Mouse (Mus musculus) T-helper 17 cell (primary cell): Measurements from ENCODE around the gene Grip1.

Experiments used
- in situ Hi-C, 2 experiments: fragments of 300-600 bp; cut with MboI, MseI; formaldehyde crosslinking; loops; 1 replicate in 1 of 2; 2 replicates in 1 of 2; pipeline ENCODE4 v1.15.1; 2025; ENCODE audit warnings: high pct_unique_total_duplicates in 2 of 2

Grip1 gene

GRCm38 (mm10) chr10:119457121-119457520 lies 3.5 kb downstream of the Grip1 start:
- in situ Hi-C loops: no loop called here

GRCm38 (mm10) chr10:119458991-119459390 lies 5.4 kb downstream of the Grip1 start:
- in situ Hi-C loops: no loop called here

- in situ Hi-C loops: no loop called here
Observed at GRCm38 (mm10) chr10:119463345-119463744, 9.7 kb downstream of the Grip1 start.

GRCm38 (mm10) chr10:119463793-119464192 lies 10.2 kb downstream of the Grip1 start:
- in situ Hi-C loops: no loop called here

- in situ Hi-C loops: no loop called here
Observed at GRCm38 (mm10) chr10:119467976-119468375, 14.3 kb downstream of the Grip1 start.

GRCm38 (mm10) chr10:119470096-119470495 lies 16.5 kb downstream of the Grip1 start:
- in situ Hi-C loops: no loop called here

- in situ Hi-C loops: no loop called here
Observed at GRCm38 (mm10) chr10:119475166-119475565, 21.5 kb downstream of the Grip1 start.

- in situ Hi-C loops: no loop called here
Observed at GRCm38 (mm10) chr10:119477661-119478060, 24.0 kb downstream of the Grip1 start.

GRCm38 (mm10) chr10:119483068-119483705 lies 29.6 kb downstream of the Grip1 start:
- in situ Hi-C loops: no loop called here

GRCm38 (mm10) chr10:119483766-119484165 lies 30.1 kb downstream of the Grip1 start:
- in situ Hi-C loops: no loop called here

GRCm38 (mm10) chr10:119486936-119487335 lies 33.3 kb downstream of the Grip1 start:
- in situ Hi-C loops: no loop called here

- in situ Hi-C loops: no loop called here
Observed at GRCm38 (mm10) chr10:119490831-119491230, 37.2 kb downstream of the Grip1 start.

- in situ Hi-C loops: no loop called here
Observed at GRCm38 (mm10) chr10:119495317-119495716, 41.7 kb downstream of the Grip1 start.

GRCm38 (mm10) chr10:119496221-119496620 lies 42.6 kb downstream of the Grip1 start:
- in situ Hi-C loops: no loop called here

- in situ Hi-C loops: no loop called here
Observed at GRCm38 (mm10) chr10:119521686-119522085, 68.1 kb downstream of the Grip1 start.

GRCm38 (mm10) chr10:119525730-119526129 lies 72.1 kb downstream of the Grip1 start:
- in situ Hi-C loops: no loop called here

GRCm38 (mm10) chr10:119534852-119535251 lies 81.2 kb downstream of the Grip1 start:
- in situ Hi-C loops: no loop called here

- in situ Hi-C loops: no loop called here
Observed at GRCm38 (mm10) chr10:119541655-119542054, 88.0 kb downstream of the Grip1 start.

GRCm38 (mm10) chr10:119543771-119544170 lies 90.1 kb downstream of the Grip1 start:
- in situ Hi-C loops: no loop called here

GRCm38 (mm10) chr10:119544743-119545142 lies 91.1 kb downstream of the Grip1 start:
- in situ Hi-C loops: no loop called here

- in situ Hi-C loops: no loop called here
Observed at GRCm38 (mm10) chr10:119547875-119548274, 94.2 kb downstream of the Grip1 start.

GRCm38 (mm10) chr10:119548774-119549173 lies 95.1 kb downstream of the Grip1 start:
- in situ Hi-C loops: no loop called here

- in situ Hi-C loops: no loop called here
Observed at GRCm38 (mm10) chr10:119550630-119551029, 97.0 kb downstream of the Grip1 start.

- in situ Hi-C loops: no loop called here
Observed at GRCm38 (mm10) chr10:119556346-119556745, 102.7 kb downstream of the Grip1 start.
